Comparison of ENCODE assay signal across 9 mouse cellular contexts in the genomic region with DNA sequence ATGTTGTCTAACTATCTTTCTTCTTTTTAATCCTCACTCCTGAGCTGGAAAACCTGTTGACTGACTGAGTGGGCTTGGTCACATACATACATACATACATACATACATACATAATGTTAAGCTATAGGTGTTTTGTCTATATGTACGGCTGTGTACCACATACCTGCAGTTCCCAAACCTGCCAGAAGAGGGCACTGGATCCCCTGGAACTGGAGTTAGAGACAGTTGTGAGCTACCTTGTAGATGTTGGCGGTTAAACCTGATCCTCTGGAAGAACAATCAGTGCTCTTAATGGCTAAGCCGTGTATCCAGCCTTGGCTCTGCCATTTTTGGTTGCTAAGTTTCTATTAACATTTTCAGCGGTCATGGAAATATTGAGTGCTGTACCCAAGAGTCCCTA. TPM values are rescaled to one million over a fixed set of nuclear protein-coding genes. Genes with fewer than 3 reads are reported as not detected.
A peak's percentile ranks its signal among the peaks of the same experiment; 100 is the strongest.
DNase-seq lines count a peak whose midpoint lies in the region; ATAC-seq and TF ChIP-seq lines count a peak whose summit lies in the region.
"Had no signal": no experiment of that assay in that cellular context is flagged by ENCODE, and none has a peak within 500 bp of the region (broad histone marks: within the 10 kb centered on the region; RNA-seq: fewer than 3 reads in every experiment).

No protein-coding gene starts in this region.

- no peak overlapping the region for H3K4me3 ChIP-seq in hindbrain, embryonic 11.5 days (ENCODE audit: low read depth, low read length)
- no peak overlapping the region for H3K4me3 ChIP-seq in hindbrain, embryonic 12.5 days
- no peak overlapping the region for H3K4me3 ChIP-seq in heart, postnatal 0 days (ENCODE audit: low read depth, low read length)
- H3K4me3 ChIP-seq: embryonic facial prominence, embryonic 13.5 days had no signal

- intact Hi-C loops in left cerebral cortex, postnatal 4 days (cut with DNase I): loop anchor here (10.0 kb wide), 1 partner anchor 384 kb away; no protein-coding TSS in a partner anchor

- H3K36me3 ChIP-seq in hindbrain, embryonic 11.5 days (ENCODE audit: control insufficient read depth, insufficient read depth, low read length): no peaks in the 10 kb centered on the region
- no peaks in the 10 kb centered on the region for H3K36me3 ChIP-seq in hindbrain, embryonic 12.5 days
- no peaks in the 10 kb centered on the region for H3K36me3 ChIP-seq in heart, postnatal 0 days (replicated peaks; ENCODE audit: control insufficient read depth, insufficient read depth, low read length)
- H3K36me3 ChIP-seq: embryonic facial prominence, embryonic 13.5 days had no signal

- H3K27ac ChIP-seq in hindbrain, embryonic 11.5 days (ENCODE audit: low read depth, low read length): no peak overlapping the region
- H3K27ac ChIP-seq in hindbrain, embryonic 12.5 days: no peak overlapping the region
- H3K27ac ChIP-seq in heart, postnatal 0 days (ENCODE audit: low read depth): no peak overlapping the region
- H3K27ac ChIP-seq: embryonic facial prominence, embryonic 13.5 days had no signal

- no peak overlapping the region for H3K9ac ChIP-seq in hindbrain, embryonic 11.5 days (ENCODE audit: low read depth, low read length)
- H3K9ac ChIP-seq in hindbrain, embryonic 12.5 days: no peak overlapping the region
- no peak overlapping the region for H3K9ac ChIP-seq in heart, postnatal 0 days (replicated peaks; ENCODE audit: low read depth, low read length)
- H3K9ac ChIP-seq: embryonic facial prominence, embryonic 13.5 days had no signal

- peak; percentile 86 for DNase-seq in hindbrain, embryonic 11.5 days (ENCODE audit: low spot score)
- peak; percentile 93 for DNase-seq in ZHBTc4 (ENCODE audit: low read depth, low spot score)
- DNase-seq in embryo, embryonic 10.5 days (ENCODE audit: low spot score): peak; percentile 92
- DNase-seq in heart, postnatal 0 days (ENCODE audit: low spot score): no peak
- DNase-seq in left cerebral cortex, postnatal 4 days: peak; percentile 67
- peak; percentile 42 to 75 for DNase-seq in natural killer cell, adult 2 months (ENCODE audit: low spot score in 2 of 2)
- DNase-seq in thymus, postnatal 10 days (ENCODE audit: low spot score in 2 of 2): peak; percentile 42 to 76

- no peaks in the 10 kb centered on the region for H3K9me3 ChIP-seq in hindbrain, embryonic 11.5 days (ENCODE audit: control insufficient read depth, low read length)
- H3K9me3 ChIP-seq in hindbrain, embryonic 12.5 days (replicated peaks): no peaks in the 10 kb centered on the region
- no peaks in the 10 kb centered on the region for H3K9me3 ChIP-seq in heart, postnatal 0 days (replicated peaks; ENCODE audit: control insufficient read depth, low read length)
- H3K9me3 ChIP-seq: embryonic facial prominence, embryonic 13.5 days had no signal

- no peaks in the 10 kb centered on the region for H3K27me3 ChIP-seq in hindbrain, embryonic 11.5 days (ENCODE audit: control insufficient read depth, insufficient read depth, low read length)
- no peaks in the 10 kb centered on the region for H3K27me3 ChIP-seq in hindbrain, embryonic 12.5 days
- no peaks in the 10 kb centered on the region for H3K27me3 ChIP-seq in heart, postnatal 0 days (ENCODE audit: control insufficient read depth, insufficient read depth, low read length)
- H3K27me3 ChIP-seq: embryonic facial prominence, embryonic 13.5 days had no signal

- TF ChIP-seq CTCF in heart, postnatal 0 days (IDR thresholded peaks at IDR 0.05; ENCODE audit: low read depth): peak; percentile 93

- ATAC-seq in hindbrain, embryonic 11.5 days (ENCODE audit: low FRiP score): no peak; the same call in 1 of the 2 replicates
- no peak for ATAC-seq in hindbrain, embryonic 12.5 days (ENCODE audit: low FRiP score)
- ATAC-seq in heart, postnatal 0 days (ENCODE audit: insufficient read depth, low read depth): no peak

- 18% methylated on average over 4 of the region's 4 CpGs for WGBS in hindbrain, embryonic 11.5 days
- WGBS in hindbrain, embryonic 12.5 days: 19% methylated on average over 4 of the region's 4 CpGs
- WGBS in heart, postnatal 0 days: 21% methylated on average over 4 of the region's 4 CpGs

- H3K4me2 ChIP-seq in hindbrain, embryonic 11.5 days (replicated peaks; ENCODE audit: low read depth, low read length): no peak overlapping the region
- no peak overlapping the region for H3K4me2 ChIP-seq in hindbrain, embryonic 12.5 days (replicated peaks)
- no peak overlapping the region for H3K4me2 ChIP-seq in heart, postnatal 0 days (ENCODE audit: low read depth, low read length)
- H3K4me2 ChIP-seq: embryonic facial prominence, embryonic 13.5 days had no signal

- no peak for TF ChIP-seq EP300 in heart, postnatal 0 days (IDR thresholded peaks at IDR 0.05; ENCODE audit: low read depth)

- no peaks in the 10 kb centered on the region for H3K4me1 ChIP-seq in hindbrain, embryonic 11.5 days (replicated peaks; ENCODE audit: control insufficient read depth, insufficient read depth, low read length)
- H3K4me1 ChIP-seq in hindbrain, embryonic 12.5 days: 0 out of 2 replicates have a peak, but pooled peaks cover 3% of the 10 kb centered on the region
- H3K4me1 ChIP-seq in heart, postnatal 0 days (ENCODE audit: control insufficient read depth, insufficient read depth): 0 out of 2 replicates have a peak, but pooled peaks cover 5% of the 10 kb centered on the region
- H3K4me1 ChIP-seq: embryonic facial prominence, embryonic 13.5 days had no signal

RNA-seq across cellular contexts. Expression of gene Il17rd, which starts 7.6 kb away (rescaled TPM):
- polyA plus RNA-seq in hindbrain, embryonic 11.5 days (2014; fragmentation: Nextera tagmentation; extraction: Ambion mirVana): 5.3 and 5.7 TPM in 2 replicates
- 7.6 and 8.6 TPM in 2 replicates for polyA plus RNA-seq in hindbrain, embryonic 12.5 days (2016; fragmentation: Nextera tagmentation; extraction: Ambion mirVana)
- 3.5 and 4.2 TPM in 2 replicates for total RNA-seq in heart, postnatal 0 days (2014; rRNA removed; ENCODE audit: low replicate concordance)
- polyA plus RNA-seq in heart, postnatal 0 days (2015; fragmentation: Nextera tagmentation; extraction: Ambion mirVana): 0.63 and 0.86 TPM in 2 replicates
- 1 to 10 TPM; 4.7 to 5.4 TPM for total RNA-seq in left cerebral cortex, postnatal 4 days (2021)

RNA-seq across cellular contexts. Expression of gene Hesx1, which starts 36.9 kb away (rescaled TPM):
- polyA plus RNA-seq in hindbrain, embryonic 11.5 days (2014; fragmentation: Nextera tagmentation; extraction: Ambion mirVana): 0.23 TPM in 1 of 2 replicates, not detected in the other
- 0.23 TPM in 1 of 2 replicates, not detected in the other for polyA plus RNA-seq in hindbrain, embryonic 12.5 days (2016; fragmentation: Nextera tagmentation; extraction: Ambion mirVana)
- not detected in 2 replicates for total RNA-seq in heart, postnatal 0 days (2014; rRNA removed; ENCODE audit: low replicate concordance)
- polyA plus RNA-seq in heart, postnatal 0 days (2015; fragmentation: Nextera tagmentation; extraction: Ambion mirVana): 0.16 TPM in 1 of 2 replicates, not detected in the other
- not detected for total RNA-seq in left cerebral cortex, postnatal 4 days (2021)
